Mouse (Mus musculus) intestine, embryonic 16.5 days (tissue): ENCODE data around the gene Gbp3. TPM values are rescaled to one million over a fixed set of nuclear protein-coding genes. Genes with fewer than 3 reads are reported as not detected.

Experiments
- ATAC-seq: fragments of 200-750 bp; cut with Nextera tagmentation; 2 replicates; pipeline ENCODE4 v1.8.0; 2017; ENCODE audit warnings: moderate TSS enrichment, moderate library complexity
- H3K27ac ChIP-seq: fragments of 300-500 bp; sonication (generic); 2 replicates; pipeline ENCODE4 v1.5.1; 2014; ENCODE audit warnings: mild to moderate bottlenecking, low read length
- H3K27me3 ChIP-seq: fragments of 300-500 bp; sonication (generic); replicated peaks from 2 replicates; pipeline ENCODE4 v1.6.1; 2014; ENCODE audit warnings: low read length, control low read depth, mixed read lengths; ENCODE audit not compliant: control insufficient read depth, insufficient read depth
- H3K36me3 ChIP-seq: fragments of 300-500 bp; sonication (generic); 2 replicates; pipeline ENCODE4 v1.6.1; 2014; ENCODE audit warnings: low read length, control low read depth; ENCODE audit not compliant: control insufficient read depth, insufficient read depth
- H3K4me1 ChIP-seq: fragments of 300-500 bp; sonication (generic); 2 replicates; pipeline ENCODE4 v1.6.1; 2014; ENCODE audit warnings: low read length, control low read depth, mixed read lengths; ENCODE audit not compliant: control insufficient read depth, insufficient read depth
- H3K4me2 ChIP-seq: fragments of 300-500 bp; sonication (generic); 2 replicates; pipeline ENCODE4 v1.6.1; 2014; ENCODE audit warnings: low read depth, low read length, control low read depth
- H3K4me3 ChIP-seq: fragments of 300-500 bp; sonication (generic); 2 replicates; pipeline ENCODE4 v1.5.1; 2014; ENCODE audit warnings: mild to moderate bottlenecking, low read length
- H3K9ac ChIP-seq: fragments of 300-500 bp; sonication (generic); 2 replicates; pipeline ENCODE4 v1.6.1; 2014; ENCODE audit warnings: low read depth, low read length
- H3K9me3 ChIP-seq: fragments of 300-500 bp; sonication (generic); 2 replicates; pipeline ENCODE4 v1.6.1; 2016; ENCODE audit warnings: low read length, control low read depth; ENCODE audit not compliant: control insufficient read depth
- WGBS: fragments of 180-500 bp; shearing (Covaris S2); extraction: QIAGEN DNeasy Blood & Tissue Kit; methylation state at CpG from one replicate; pipeline ENCODE4 v1.1.7; 2014; 5-methylcytosine and 5-hydroxymethylcytosine counted together
- polyA plus RNA-seq: library from polyadenylated mRNA; unstranded; fragments of >200 nt; fragmentation: Nextera tagmentation; extraction: Ambion mirVana; gene quantifications from 2 replicates; pipeline ENCODE4 v1.2.1, GENCODE M21; 2015

Gbp3 gene
- polyA plus RNA-seq, 1 experiment from 2014 or later: 2.7 TPM

DNA sequence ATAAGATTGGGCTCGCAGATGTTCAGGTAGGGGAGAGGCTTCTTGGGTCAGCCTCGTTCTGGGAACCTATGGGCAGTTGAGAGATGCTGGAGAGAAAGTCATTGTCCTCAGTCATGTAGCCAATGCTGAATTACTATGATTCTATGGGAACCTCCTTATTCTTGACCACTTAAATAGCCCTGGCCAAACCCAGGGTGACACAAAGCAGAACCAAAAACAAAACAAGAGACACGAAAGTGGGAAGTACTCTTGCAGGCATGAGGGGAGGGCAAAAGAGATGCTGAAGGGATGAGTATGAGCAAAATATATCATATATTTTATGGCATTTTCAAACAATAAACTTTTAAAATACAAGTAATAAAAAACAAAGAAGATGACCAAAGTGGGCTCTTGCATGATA, 17.3 kb downstream of the Gbp3 start:
- H3K4me2 ChIP-seq: no peak overlapping the region
- no peaks in the 10 kb centered on the region for H3K4me1 ChIP-seq
- no peak overlapping the region for H3K4me3 ChIP-seq
- WGBS: 81% methylated on average over 3 of the region's 3 CpGs
- ATAC-seq: no peak
- H3K27me3 ChIP-seq: no peaks in the 10 kb centered on the region
- H3K36me3 ChIP-seq: no peaks in the 10 kb centered on the region
- H3K9ac ChIP-seq: no peak overlapping the region
- no peak overlapping the region for H3K27ac ChIP-seq
- H3K9me3 ChIP-seq: no peaks in the 10 kb centered on the region

DNA sequence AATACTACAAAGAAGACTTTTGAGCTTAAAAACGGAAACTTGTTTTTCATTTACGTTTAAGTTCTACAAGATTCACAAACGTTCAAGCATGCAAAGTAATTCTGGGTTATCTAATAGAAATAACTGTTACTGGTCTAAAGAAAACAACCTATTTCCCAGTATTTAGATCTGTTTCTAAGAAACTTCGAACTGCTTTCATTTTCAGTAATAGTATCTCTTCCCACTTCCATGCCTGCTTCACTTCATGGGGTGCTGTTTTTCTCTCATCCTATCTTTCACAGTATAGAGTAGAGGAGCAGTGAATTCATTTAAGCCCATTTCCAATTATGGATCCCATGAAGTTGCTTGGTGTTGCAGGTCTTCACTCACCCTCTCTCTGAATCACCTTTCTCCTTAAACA, 18.5 kb downstream of the Gbp3 start:
- ATAC-seq: no peak
- WGBS: 89% methylated on average over 4 of the region's 4 CpGs
- no peaks in the 10 kb centered on the region for H3K9me3 ChIP-seq
- no peak overlapping the region for H3K9ac ChIP-seq
- H3K4me2 ChIP-seq: no peak overlapping the region
- no peak overlapping the region for H3K27ac ChIP-seq
- no peaks in the 10 kb centered on the region for H3K36me3 ChIP-seq
- no peaks in the 10 kb centered on the region for H3K4me1 ChIP-seq
- no peaks in the 10 kb centered on the region for H3K27me3 ChIP-seq
- H3K4me3 ChIP-seq: no peak overlapping the region

DNA sequence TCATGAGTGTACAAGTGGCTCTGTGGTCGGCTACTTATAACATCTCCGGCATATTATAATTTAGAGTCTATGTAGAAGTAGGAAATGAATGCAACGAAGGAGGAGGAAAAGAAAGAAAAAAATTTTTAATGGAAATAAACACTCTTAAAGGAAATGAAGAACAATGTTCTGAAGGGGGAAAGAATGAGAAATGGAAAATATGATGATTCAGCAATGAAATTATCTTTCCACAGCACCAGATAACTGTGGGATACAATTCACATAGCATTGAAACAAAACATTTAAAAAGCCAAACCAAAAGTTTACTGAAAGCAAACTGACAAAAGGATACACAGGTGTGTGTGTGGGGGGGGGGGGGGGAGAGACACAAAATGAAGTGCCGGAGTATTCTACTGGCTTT, 23.2 kb downstream of the Gbp3 start:
- H3K4me1 ChIP-seq: no peaks in the 10 kb centered on the region
- H3K27ac ChIP-seq: no peak overlapping the region
- WGBS: 89% methylated on average over 4 of the region's 4 CpGs
- H3K4me3 ChIP-seq: no peak overlapping the region
- no peak overlapping the region for H3K4me2 ChIP-seq
- no peaks in the 10 kb centered on the region for H3K9me3 ChIP-seq
- H3K27me3 ChIP-seq: no peaks in the 10 kb centered on the region
- H3K36me3 ChIP-seq: no peaks in the 10 kb centered on the region
- no peak for ATAC-seq
- no peak overlapping the region for H3K9ac ChIP-seq

DNA sequence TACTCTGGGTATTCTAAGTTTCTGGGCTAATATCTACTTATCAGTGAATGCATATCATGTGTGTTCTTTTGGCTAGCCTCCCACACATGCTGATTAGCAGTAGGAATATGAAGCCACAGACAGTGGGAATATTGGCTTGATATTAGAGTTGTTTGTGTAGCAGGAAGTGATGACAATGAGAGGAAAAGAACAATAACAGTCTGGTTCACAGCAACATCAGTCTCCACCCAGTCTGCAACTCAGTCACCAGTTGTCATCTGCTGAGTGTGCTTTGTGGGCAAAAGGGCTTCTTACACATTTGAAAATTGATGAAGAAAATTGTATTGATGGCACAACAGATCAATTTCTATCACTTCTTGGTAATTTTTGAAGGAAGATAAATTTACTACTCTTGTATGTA, 27.6 kb downstream of the Gbp3 start:
- no peaks in the 10 kb centered on the region for H3K9me3 ChIP-seq
- H3K4me1 ChIP-seq: no peaks in the 10 kb centered on the region
- H3K36me3 ChIP-seq: no peaks in the 10 kb centered on the region
- no peaks in the 10 kb centered on the region for H3K27me3 ChIP-seq
- no peak overlapping the region for H3K27ac ChIP-seq
- H3K4me2 ChIP-seq: no peak overlapping the region
- H3K4me3 ChIP-seq: no peak overlapping the region
- no peak overlapping the region for H3K9ac ChIP-seq
- no peak for ATAC-seq

DNA sequence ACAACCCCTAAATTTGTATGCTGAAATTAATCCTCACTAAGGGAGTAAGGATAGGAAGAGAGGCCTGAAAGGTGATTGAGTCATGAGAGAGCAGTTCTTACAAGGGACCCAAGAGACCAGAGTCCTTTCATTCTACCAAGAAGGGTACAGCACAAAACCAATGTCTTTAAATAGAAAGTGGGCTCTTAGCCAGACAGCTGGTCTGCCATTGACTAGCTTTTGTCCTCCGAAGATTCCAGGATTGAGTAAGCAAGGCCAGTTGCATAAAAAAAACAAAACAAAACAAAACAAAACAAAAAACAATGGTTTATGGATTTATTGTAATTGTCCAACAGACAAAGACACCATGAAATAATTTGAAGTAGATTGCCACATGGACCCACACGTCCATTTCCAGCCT, 29.1 kb downstream of the Gbp3 start:
- WGBS: 70% methylated on average over 2 of the region's 2 CpGs
- Histone ChIP-seq H3K27me3 (no peaks in the 10 kb centered on the region), H3K9me3 (no peaks in the 10 kb centered on the region), H3K9ac (no peak overlapping the region), H3K4me2 (no peak overlapping the region), H3K27ac (no peak overlapping the region), H3K4me3 (no peak overlapping the region), H3K4me1 (no peaks in the 10 kb centered on the region), H3K36me3 (no peaks in the 10 kb centered on the region)
- ATAC-seq: no peak

DNA sequence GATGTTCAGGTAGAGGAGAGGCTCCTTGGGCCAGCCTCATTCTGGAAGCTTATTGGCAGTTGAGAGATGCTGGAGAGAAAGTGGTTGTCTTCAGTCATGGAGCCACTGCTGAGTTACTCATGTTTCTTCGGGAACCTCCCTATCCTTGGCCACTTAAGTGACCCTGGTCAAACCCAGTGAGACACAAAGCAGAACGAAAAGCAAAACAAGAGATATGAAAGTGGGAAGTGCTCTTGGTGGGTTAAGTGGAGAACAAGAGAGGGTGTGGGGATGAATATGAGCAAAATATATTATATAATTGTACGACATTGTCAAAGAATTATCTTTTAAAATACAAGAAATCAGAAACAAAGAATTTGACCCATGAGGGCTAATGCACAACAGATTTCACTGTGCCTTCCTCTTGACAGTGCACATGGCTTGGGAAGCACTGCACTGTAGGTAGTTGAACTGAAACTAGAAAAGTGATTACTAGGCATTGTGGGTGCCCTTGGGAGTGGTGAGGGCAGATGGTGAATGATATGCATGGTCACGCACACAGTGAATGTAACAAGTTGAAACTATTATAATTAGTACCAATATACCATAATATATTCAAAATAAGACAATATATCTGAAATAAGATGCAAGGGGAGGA, 30.7 kb downstream of the Gbp3 start:
- Histone ChIP-seq H3K27ac (no peak overlapping the region), H3K4me2 (no peak overlapping the region), H3K36me3 (no peaks in the 10 kb centered on the region), H3K4me3 (no peak overlapping the region), H3K9me3 (no peaks in the 10 kb centered on the region), H3K9ac (no peak overlapping the region), H3K27me3 (no peaks in the 10 kb centered on the region), H3K4me1 (no peaks in the 10 kb centered on the region)
- ATAC-seq: no peak
- 84% methylated on average over 4 of the region's 4 CpGs for WGBS

DNA sequence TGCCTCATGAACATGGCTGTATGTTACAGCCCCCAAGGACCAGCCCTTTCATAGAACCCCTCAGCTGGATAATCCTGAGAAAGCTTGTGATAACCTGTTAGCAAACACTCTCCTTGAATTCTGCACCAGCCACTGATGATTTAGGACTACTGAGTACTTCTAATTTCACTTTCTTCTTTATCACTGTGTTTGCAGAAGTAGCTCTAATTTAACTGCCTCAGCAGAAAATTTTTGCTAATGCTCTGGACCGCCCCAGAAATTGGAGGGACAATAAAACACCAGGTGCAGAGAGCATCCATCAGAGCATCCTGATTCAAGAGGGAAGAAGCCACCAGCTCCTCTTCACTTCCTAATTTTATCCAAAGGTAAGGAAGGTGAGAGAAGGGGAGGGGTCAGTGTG, 34.7 kb downstream of the Gbp3 start, which contains the start of gene Gbp2b:
Gbp2b (plus strand) TSS at position 301 of the 400 bp plus-strand sequence.
- 69% methylated on average over 1 of the region's 1 CpGs for WGBS
- Histone ChIP-seq H3K4me3 (no peak within 1 kb of the TSS), H3K9ac (no peak within 1 kb of the TSS), H3K27ac (no peak within 1 kb of the TSS), H3K4me2 (no peak within 1 kb of the TSS), H3K9me3 (no peaks in the 10 kb centered on the region), H3K27me3 (no peaks in the 10 kb centered on the region), H3K36me3 (no peaks in the 10 kb centered on the region), H3K4me1 (no peaks in the 10 kb centered on the region)
- no peak for ATAC-seq

DNA sequence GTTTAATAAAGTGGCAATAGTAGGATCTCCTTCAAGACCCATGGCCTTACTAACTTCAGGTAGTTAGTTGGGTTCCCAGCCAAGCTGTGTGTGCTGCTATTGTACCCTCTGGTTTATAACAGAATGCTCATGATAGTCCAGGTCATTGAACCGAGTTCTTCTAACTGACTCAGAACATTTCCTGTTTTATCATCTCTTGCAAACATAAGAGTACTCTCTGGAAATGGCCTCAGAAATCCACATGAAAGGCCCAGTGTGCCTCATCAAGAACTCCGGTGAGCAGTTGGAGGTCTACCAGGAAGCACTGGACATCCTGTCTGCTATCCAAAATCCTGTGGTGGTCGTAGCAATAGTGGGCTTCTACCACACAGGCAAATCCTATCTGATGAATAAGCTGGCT, 38.1 kb downstream of the Gbp3 start:
- 82% methylated on average over 3 of the region's 3 CpGs for WGBS
- Histone ChIP-seq H3K9me3 (no peaks in the 10 kb centered on the region), H3K4me2 (no peak overlapping the region), H3K27me3 (no peaks in the 10 kb centered on the region), H3K4me3 (no peak overlapping the region), H3K4me1 (no peaks in the 10 kb centered on the region), H3K27ac (no peak overlapping the region), H3K36me3 (no peaks in the 10 kb centered on the region), H3K9ac (no peak overlapping the region)
- no peak for ATAC-seq

DNA sequence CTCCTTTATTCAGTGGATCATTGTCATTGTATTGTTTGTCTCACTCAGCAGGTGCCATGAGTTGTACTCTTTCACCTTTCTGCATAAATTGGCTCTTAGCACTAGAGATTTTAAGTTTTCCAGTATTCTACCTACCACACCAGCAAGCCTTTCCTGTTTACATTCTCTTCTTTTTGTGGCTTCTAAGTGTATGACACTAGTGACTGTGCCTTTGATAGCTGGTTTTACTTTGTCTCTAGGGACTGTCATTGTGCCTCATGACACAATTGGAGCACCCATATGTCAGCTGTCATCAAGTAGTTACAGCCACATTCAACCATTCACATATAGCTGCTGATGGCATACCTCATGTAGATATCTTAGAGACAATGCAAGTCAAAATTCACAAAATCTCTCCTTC, 41.8 kb downstream of the Gbp3 start:
- no peaks in the 10 kb centered on the region for H3K36me3 ChIP-seq
- no peak overlapping the region for H3K4me3 ChIP-seq
- no peak overlapping the region for H3K9ac ChIP-seq
- H3K27me3 ChIP-seq: no peaks in the 10 kb centered on the region
- H3K9me3 ChIP-seq: no peaks in the 10 kb centered on the region
- ATAC-seq: no peak
- H3K4me2 ChIP-seq: no peak overlapping the region
- H3K27ac ChIP-seq: no peak overlapping the region
- no peaks in the 10 kb centered on the region for H3K4me1 ChIP-seq

DNA sequence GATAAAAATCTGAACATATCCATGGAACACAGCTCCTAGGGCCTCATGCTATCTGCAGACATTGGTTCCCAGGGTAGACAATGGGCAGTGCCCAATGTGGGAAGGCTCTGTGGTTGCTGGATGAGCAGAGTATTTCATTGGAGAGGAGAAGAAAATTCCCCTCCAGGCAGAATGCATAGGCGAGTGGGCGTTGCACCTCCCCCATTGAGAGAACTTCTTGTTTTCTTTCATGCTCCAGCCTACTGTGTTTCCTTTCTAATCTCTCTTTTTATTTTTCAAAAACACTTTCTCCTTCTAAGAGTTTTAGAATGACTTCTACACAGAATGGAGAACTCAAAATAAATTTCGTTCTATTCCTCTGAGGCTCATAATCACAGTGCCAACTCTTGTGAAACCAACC, 58.8 kb downstream of the Gbp3 start:
- Histone ChIP-seq H3K36me3 (no peaks in the 10 kb centered on the region), H3K9me3 (no peaks in the 10 kb centered on the region), H3K4me2 (no peak overlapping the region), H3K27me3 (no peaks in the 10 kb centered on the region), H3K4me3 (no peak overlapping the region), H3K9ac (no peak overlapping the region), H3K27ac (no peak overlapping the region), H3K4me1 (0 out of 2 replicates have a peak, but pooled peaks cover 2% of the 10 kb centered on the region)
- ATAC-seq: no peak
- 88% methylated on average over 3 of the region's 3 CpGs for WGBS
